Mouse (Mus musculus) lung, postnatal 0 days (tissue): ENCODE measurements around the gene Macf1. TPM values are rescaled to one million over a fixed set of nuclear protein-coding genes. Genes with fewer than 3 reads are reported as not detected.

Experiments used
- ATAC-seq: fragments of 200-750 bp; cut with Nextera tagmentation; 2 replicates; pipeline ENCODE4 v1.8.0; 2017; ENCODE audit warnings: moderate library complexity
- DNase-seq: peaks from one replicate; pipeline ENCODE4 v3.0.0-alpha.2; 2016; ENCODE audit warnings: low spot score
- H3K27ac ChIP-seq: fragments of 300-500 bp; sonication (generic); 2 replicates; pipeline ENCODE4 v1.5.1; 2014; ENCODE audit warnings: antibody characterized with exemption, mild to moderate bottlenecking, low read length, mixed read lengths
- H3K27me3 ChIP-seq: fragments of 300-500 bp; sonication (generic); replicated peaks from 2 replicates; pipeline ENCODE4 v1.6.1; 2014; ENCODE audit warnings: low read length, mixed read lengths; ENCODE audit not compliant: insufficient read depth
- H3K36me3 ChIP-seq: fragments of 300-500 bp; sonication (generic); 2 replicates; pipeline ENCODE4 v1.6.1; 2014; ENCODE audit warnings: low read length, mixed read lengths; ENCODE audit not compliant: insufficient read depth
- H3K4me1 ChIP-seq: fragments of 300-500 bp; sonication (generic); 2 replicates; pipeline ENCODE4 v1.6.1; 2014; ENCODE audit warnings: antibody characterized with exemption, low read depth, low read length, mixed read lengths; ENCODE audit not compliant: insufficient read depth
- H3K4me2 ChIP-seq: fragments of 300-500 bp; sonication (generic); replicated peaks from 2 replicates; pipeline ENCODE4 v1.6.1; 2014; ENCODE audit warnings: low read depth, mild to moderate bottlenecking, low read length, moderate library complexity, mixed read lengths
- H3K4me3 ChIP-seq: fragments of 300-500 bp; sonication (generic); 2 replicates; pipeline ENCODE4 v1.5.1; 2014; ENCODE audit warnings: low read depth, low read length
- H3K9ac ChIP-seq: fragments of 300-500 bp; sonication (generic); replicated peaks from 2 replicates; pipeline ENCODE4 v1.6.1; 2014; ENCODE audit warnings: low read depth, mild to moderate bottlenecking
- H3K9me3 ChIP-seq: fragments of 300-500 bp; sonication (generic); 2 replicates; pipeline ENCODE4 v1.6.1; 2016; ENCODE audit warnings: low read length, mixed read lengths
- CTCF ChIP-seq: IDR thresholded peaks from 2 replicates; pipeline ENCODE4 v1.5.1; 2016; ENCODE audit warnings: antibody characterized with exemption, mild to moderate bottlenecking
- EP300 ChIP-seq: IDR thresholded peaks from 2 replicates; pipeline ENCODE4 v1.6.1; 2016; ENCODE audit warnings: antibody characterized with exemption, mild to moderate bottlenecking, control low read depth
- WGBS: fragments of 180-500 bp; shearing (Covaris S2); extraction: QIAGEN DNeasy Blood & Tissue Kit; methylation state at CpG from one replicate; pipeline ENCODE4 v1.1.7; 2014; 5-methylcytosine and 5-hydroxymethylcytosine counted together
- polyA plus RNA-seq: library from polyadenylated mRNA; unstranded; fragments of >200 nt; fragmentation: Nextera tagmentation; extraction: Ambion mirVana; gene quantifications from 2 replicates; pipeline ENCODE4 v1.2.1, GENCODE M21; 2015

The Macf1 gene
- polyA plus RNA-seq, 1 experiment from 2014 or later = 181 TPM

DNA sequence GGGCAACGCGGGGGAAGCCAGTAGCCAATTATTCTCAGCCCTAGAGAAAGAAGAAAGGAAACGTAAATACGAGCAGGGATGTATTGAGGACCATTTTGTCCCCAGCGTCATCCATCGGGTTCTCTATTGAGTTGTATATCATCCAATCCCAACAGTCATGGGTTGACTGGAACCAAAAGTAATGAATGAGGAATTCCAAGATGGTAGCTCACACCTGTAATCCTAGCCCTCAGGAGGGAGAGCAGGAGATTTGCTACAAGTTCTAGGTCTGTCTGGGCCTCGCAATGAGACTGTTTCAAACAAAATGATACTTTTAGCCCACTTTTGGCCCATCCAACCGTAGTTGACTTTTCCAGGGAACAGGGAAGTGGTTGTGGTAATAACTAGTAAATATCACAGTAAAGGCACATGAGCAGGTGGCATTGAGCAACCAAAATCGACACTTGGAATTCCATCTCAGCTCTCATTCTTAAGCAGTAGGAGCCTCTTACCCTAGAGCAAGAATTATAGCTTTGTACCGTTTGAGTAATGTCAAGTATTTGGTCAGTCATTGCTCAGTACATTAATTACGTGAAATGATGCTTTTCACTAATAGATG, 18.4 kb downstream of the Macf1 start:
- Histone ChIP-seq H3K27ac (peak overlapping the region; percentile 98), H3K36me3 (no peaks in the 10 kb centered on the region), H3K4me3 (peak overlapping the region; percentile 98; the same call in 1 of the 2 replicates), H3K27me3 (no peaks in the 10 kb centered on the region), H3K4me2 (peak overlapping the region; percentile 78), H3K9ac (peak overlapping the region; percentile 97; the same call in 1 of the 2 replicates), H3K9me3 (no peaks in the 10 kb centered on the region), H3K4me1 (peaks cover 25% of the 10 kb centered on the region; the same call in 1 of the 2 replicates)
- DNase-seq = peak; percentile 79
- ATAC-seq = peak; percentile 17
- TF ChIP-seq CTCF (no peak), EP300 (peak; percentile 89)
- 23% methylated on average over 11 of the region's 11 CpGs for WGBS

DNA sequence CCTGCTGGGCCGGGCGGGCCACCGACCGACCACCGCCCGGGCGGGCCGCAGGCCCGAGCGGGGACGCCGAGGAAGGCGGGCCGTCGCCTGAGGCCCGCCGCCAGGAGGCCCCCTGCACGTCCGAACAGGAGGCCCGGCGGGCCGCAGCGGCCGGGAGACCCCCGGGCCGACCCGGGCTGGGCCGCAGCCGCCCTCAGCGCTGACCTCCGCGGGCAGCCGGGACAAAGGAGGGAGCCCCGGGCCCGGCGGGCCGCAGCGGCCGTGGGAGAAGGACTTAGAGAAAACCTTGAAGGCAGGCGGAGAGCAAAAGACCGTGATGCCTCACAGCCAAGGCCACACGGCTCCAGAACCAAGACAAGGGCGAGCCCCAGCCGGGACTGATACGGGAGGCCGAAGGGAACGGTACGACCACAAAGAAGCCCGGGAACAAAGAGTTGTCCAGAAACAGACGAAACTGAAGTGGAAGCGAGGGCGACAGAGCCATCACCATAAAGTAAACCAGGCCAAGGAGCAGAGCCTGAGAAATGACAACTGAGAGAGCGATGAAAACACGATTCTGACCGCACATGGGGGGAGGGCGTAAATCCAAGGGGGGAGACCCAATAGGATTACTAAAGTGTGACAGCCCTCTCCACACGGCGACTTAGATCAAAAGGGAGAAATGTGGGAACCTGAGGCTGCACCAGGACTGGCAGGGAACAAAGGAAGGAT, 19.1 kb downstream of the Macf1 start:
- peak; percentile 18 for ATAC-seq
- H3K36me3 ChIP-seq = no peaks in the 10 kb centered on the region
- H3K4me1 ChIP-seq = peaks cover 25% of the 10 kb centered on the region; the same call in 1 of the 2 replicates
- peak; percentile 36 for DNase-seq
- H3K4me2 ChIP-seq = peak overlapping the region; percentile 78
- H3K27me3 ChIP-seq = no peaks in the 10 kb centered on the region
- H3K9ac ChIP-seq = peak overlapping the region; percentile 97
- H3K9me3 ChIP-seq = no peaks in the 10 kb centered on the region
- under 1% methylated on average over 46 of the region's 58 CpGs for WGBS
- TF ChIP-seq EP300 (no peak), CTCF (0 out of 2 replicates have a peak, but pooled peaks have one; percentile 1)
- peak overlapping the region; percentile 98 for H3K4me3 ChIP-seq
- H3K27ac ChIP-seq = peak overlapping the region; percentile 98

DNA sequence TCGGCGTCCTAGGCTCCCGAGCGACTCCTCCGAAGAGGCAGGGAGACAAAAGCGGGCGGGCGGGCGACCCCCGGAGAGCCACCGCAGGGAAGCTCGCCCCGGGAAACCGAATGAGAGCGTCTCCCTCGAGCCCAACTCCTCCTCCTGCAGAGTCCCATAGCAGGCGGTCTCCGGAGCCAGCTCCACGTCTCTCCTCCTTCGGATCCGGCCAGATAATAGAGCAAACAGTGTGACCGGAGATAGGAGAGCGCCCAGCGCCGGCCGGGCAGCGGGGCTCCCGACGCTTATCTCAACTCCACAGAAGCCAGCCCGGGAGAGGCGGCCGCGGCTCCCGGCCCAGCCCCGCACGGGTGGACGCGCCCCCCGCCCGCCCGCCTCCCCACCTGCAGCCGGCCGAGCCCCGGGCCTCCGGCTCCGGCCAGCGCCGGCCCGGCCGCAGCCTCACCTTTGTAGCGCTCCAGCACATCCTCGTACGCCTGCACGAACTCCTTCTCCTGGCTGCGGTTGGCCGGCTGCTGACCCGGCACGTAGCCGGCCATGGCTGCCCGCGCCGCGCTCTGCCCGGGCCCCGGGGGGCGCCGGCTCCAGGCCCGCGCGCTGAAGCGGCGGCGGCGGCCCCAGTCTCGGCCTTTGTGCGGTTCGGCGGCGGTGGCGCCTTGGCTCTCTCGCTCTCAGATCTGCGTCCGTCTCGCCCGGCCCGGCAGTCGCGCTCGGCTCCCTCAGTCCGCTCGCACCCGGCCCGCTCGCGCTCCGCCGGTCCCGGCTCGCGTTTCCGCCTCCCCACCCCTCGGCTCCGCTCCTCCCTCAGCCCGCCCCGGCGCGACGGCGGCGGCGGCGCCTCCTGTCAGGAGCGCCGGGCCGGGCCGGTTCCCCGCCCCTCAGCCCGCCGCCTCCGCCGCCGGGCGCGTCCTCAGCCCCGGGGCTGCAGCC, 19.9 kb downstream of the Macf1 start:
- Histone ChIP-seq H3K4me1 (peaks cover 25% of the 10 kb centered on the region; the same call in 1 of the 2 replicates), H3K27me3 (no peaks in the 10 kb centered on the region), H3K4me2 (peak overlapping the region; percentile 78), H3K9ac (peak overlapping the region; percentile 97), H3K4me3 (peak overlapping the region; percentile 98), H3K9me3 (no peaks in the 10 kb centered on the region), H3K36me3 (no peaks in the 10 kb centered on the region), H3K27ac (peak overlapping the region; percentile 98)
- TF ChIP-seq CTCF (no peak), EP300 (no peak)
- DNase-seq (peak; percentile 82), ATAC-seq (peak; percentile 85)
- under 1% methylated on average over 85 of the region's 125 CpGs for WGBS

DNA sequence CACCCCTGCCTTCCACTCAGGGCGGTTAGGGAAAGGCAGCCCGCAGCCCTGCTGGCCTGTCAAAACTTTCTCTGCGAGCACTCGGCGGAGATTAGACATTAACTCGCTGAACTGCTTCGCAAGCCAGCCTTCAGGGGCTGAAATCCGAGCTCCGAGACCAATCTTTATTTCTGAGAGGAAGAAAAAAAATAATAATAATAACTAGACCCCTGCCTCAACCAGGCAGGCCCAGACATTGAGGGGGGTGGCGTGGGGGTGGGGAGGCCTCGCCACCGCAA, 20.5 kb downstream of the Macf1 start:
- peak overlapping the region; percentile 98 for H3K4me3 ChIP-seq
- peak overlapping the region; percentile 78 for H3K4me2 ChIP-seq
- no peaks in the 10 kb centered on the region for H3K36me3 ChIP-seq
- H3K4me1 ChIP-seq = peaks cover 25% of the 10 kb centered on the region; the same call in 1 of the 2 replicates
- peak; percentile 61 for DNase-seq
- no peak for ATAC-seq
- H3K9me3 ChIP-seq = no peaks in the 10 kb centered on the region
- H3K27ac ChIP-seq = peak overlapping the region; percentile 98
- WGBS = 2% methylated on average over 12 of the region's 12 CpGs
- H3K27me3 ChIP-seq = no peaks in the 10 kb centered on the region
- TF ChIP-seq CTCF = no peak
- no peak for TF ChIP-seq EP300
- H3K9ac ChIP-seq = peak overlapping the region; percentile 97

DNA sequence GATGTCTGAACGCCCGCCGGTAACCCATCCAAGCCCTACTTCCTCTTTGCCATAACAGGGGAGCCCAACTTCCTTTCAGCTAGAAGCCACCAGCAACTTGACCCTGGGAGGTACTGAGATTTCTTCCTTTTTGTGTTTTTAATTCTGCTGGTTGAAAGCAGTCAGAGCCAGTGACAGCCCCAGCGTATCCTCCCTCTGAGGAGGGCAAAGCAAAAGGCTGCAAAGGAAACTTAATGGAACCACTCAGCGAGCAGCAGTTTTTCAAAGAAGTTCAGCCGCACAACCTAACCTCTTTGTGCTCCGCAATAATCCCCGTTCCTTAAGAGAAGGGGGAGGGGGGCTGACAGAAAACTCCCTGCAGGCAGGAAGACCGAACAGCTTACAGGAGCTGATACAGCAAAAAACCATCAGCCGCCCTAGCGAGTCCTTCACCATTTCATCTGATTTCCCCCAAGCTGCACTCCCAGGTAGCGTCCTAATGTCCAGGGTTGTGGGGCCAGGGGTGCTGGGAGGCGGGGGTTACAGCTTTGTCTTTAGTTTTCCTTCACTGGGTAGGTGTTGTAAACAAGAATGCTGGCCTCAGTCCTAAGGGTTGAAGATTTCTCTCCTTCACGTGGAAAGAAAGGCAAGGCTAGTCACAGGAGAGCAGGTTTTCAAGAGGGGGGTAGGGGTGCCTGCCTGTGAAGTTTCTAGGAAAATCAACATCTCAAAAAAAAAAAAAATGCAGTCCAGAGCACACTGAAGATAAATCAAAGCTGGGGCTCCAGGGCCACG, 21.1 kb downstream of the Macf1 start:
- ATAC-seq (no peak), DNase-seq (peak; percentile 21)
- Histone ChIP-seq H3K9me3 (no peaks in the 10 kb centered on the region), H3K4me1 (peaks cover 25% of the 10 kb centered on the region; the same call in 1 of the 2 replicates), H3K27ac (peak overlapping the region; percentile 98), H3K4me2 (peak overlapping the region; percentile 78), H3K4me3 (peak overlapping the region; percentile 98), H3K9ac (peak overlapping the region; percentile 97), H3K27me3 (no peaks in the 10 kb centered on the region), H3K36me3 (no peaks in the 10 kb centered on the region)
- WGBS = 5% methylated on average over 15 of the region's 15 CpGs
- TF ChIP-seq EP300 (no peak), CTCF (no peak)
